Mouse (Mus musculus) hindbrain, embryonic 16.5 days (tissue): Measurements from ENCODE around the gene Ipo11. TPM values are rescaled to one million over a fixed set of nuclear protein-coding genes. Genes with fewer than 3 reads are reported as not detected.
A peak's percentile ranks its signal among the peaks of the same experiment; 100 is the strongest.

Experiments used
- ATAC-seq: fragments of 200-750 bp; cut with Nextera tagmentation; 2 replicates; pipeline ENCODE4 v1.8.0; 2017; ENCODE audit warnings: moderate TSS enrichment, moderate library complexity
- H3K27ac ChIP-seq: fragments of 300-500 bp; sonication (generic); 2 replicates; pipeline ENCODE4 v1.5.1; 2014; ENCODE audit warnings: low read depth, mild to moderate bottlenecking, control low read depth, low read length, moderate library complexity
- H3K27me3 ChIP-seq: fragments of 300-500 bp; sonication (generic); replicated peaks from 2 replicates; pipeline ENCODE4 v1.6.1; 2014; ENCODE audit warnings: low read length; ENCODE audit not compliant: control insufficient read depth, insufficient read depth
- H3K36me3 ChIP-seq: fragments of 300-500 bp; sonication (generic); 2 replicates; pipeline ENCODE4 v1.6.1; 2014; ENCODE audit warnings: mild to moderate bottlenecking, low read length, moderate library complexity, mixed read lengths; ENCODE audit not compliant: control insufficient read depth, insufficient read depth
- H3K4me1 ChIP-seq: fragments of 300-500 bp; sonication (generic); 2 replicates; pipeline ENCODE4 v1.6.1; 2014; ENCODE audit warnings: low read depth, low read length; ENCODE audit not compliant: control insufficient read depth, insufficient read depth
- H3K4me2 ChIP-seq: fragments of 300-500 bp; sonication (generic); 2 replicates; pipeline ENCODE4 v1.6.1; 2014; ENCODE audit warnings: mild to moderate bottlenecking, low read length, control low read depth, moderate library complexity
- H3K4me3 ChIP-seq: fragments of 300-500 bp; sonication (generic); 2 replicates; pipeline ENCODE4 v1.5.1; 2014; ENCODE audit warnings: mild to moderate bottlenecking, low read length, control low read depth, moderate library complexity
- H3K9ac ChIP-seq: fragments of 300-500 bp; sonication (generic); 2 replicates; pipeline ENCODE4 v1.6.1; 2014; ENCODE audit warnings: low read depth, mild to moderate bottlenecking, control low read depth, low read length, moderate library complexity
- H3K9me3 ChIP-seq: fragments of 300-500 bp; sonication (generic); 2 replicates; pipeline ENCODE4 v1.6.1; 2014; ENCODE audit warnings: mild to moderate bottlenecking, low read length, moderate library complexity; ENCODE audit not compliant: control insufficient read depth
- WGBS: fragments of 180-500 bp; shearing (Covaris S2); extraction: QIAGEN DNeasy Blood & Tissue Kit; methylation state at CpG from one replicate; pipeline ENCODE4 v1.1.7; 2014; 5-methylcytosine and 5-hydroxymethylcytosine counted together
- polyA plus RNA-seq: library from polyadenylated mRNA; unstranded; fragments of >200 nt; fragmentation: Nextera tagmentation; extraction: Ambion mirVana; gene quantifications from 2 replicates; pipeline ENCODE4 v1.2.1, GENCODE M21; 2015

Gene Ipo11
- polyA plus RNA-seq, 1 experiment from 2014 or later = 43.5 TPM

- 87% methylated on average over 2 of the region's 2 CpGs for WGBS
- Histone ChIP-seq H3K27me3 (no peaks in the 10 kb centered on the region), H3K27ac (no peak overlapping the region), H3K9me3 (no peaks in the 10 kb centered on the region), H3K4me3 (no peak overlapping the region), H3K4me2 (no peak overlapping the region), H3K36me3 (peaks cover 12% of the 10 kb centered on the region), H3K9ac (no peak overlapping the region), H3K4me1 (no peaks in the 10 kb centered on the region)
- no peak for ATAC-seq
Measured at GRCm38 (mm10) chr13:106865547-106865946, 71.2 kb downstream of the Ipo11 start.

DNA sequence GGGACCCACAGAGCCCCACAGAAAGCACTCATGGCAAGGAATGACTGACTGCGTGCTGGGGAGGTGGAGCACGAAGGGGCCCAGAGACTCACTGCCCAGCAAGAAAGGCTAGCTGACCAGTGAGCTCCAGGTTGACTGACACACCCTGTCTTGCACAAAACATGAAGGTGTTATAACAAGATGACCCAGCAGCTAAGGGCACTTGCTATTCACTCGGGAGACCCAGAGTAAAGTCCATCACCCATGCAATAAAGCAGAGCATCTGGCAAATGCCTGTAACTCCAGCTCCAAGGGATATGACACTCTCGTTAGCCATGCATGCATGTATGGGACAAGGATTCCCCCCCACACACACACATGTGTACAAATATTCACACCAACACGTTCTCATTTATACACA lies 78.0 kb downstream of the Ipo11 start:
- Histone ChIP-seq H3K9ac (no peak overlapping the region), H3K36me3 (0 out of 2 replicates have a peak, but pooled peaks cover 3% of the 10 kb centered on the region), H3K27ac (no peak overlapping the region), H3K27me3 (no peaks in the 10 kb centered on the region), H3K4me2 (no peak overlapping the region), H3K9me3 (no peaks in the 10 kb centered on the region), H3K4me3 (no peak overlapping the region), H3K4me1 (no peaks in the 10 kb centered on the region)
- ATAC-seq = no peak
- 91% methylated on average over 5 of the region's 5 CpGs for WGBS

GRCm38 (mm10) chr13:106856556-106856955 lies 80.2 kb downstream of the Ipo11 start:
- Histone ChIP-seq H3K9me3 (no peaks in the 10 kb centered on the region), H3K9ac (no peak overlapping the region), H3K36me3 (0 out of 2 replicates have a peak, but pooled peaks cover 3% of the 10 kb centered on the region), H3K27ac (no peak overlapping the region), H3K4me1 (no peaks in the 10 kb centered on the region), H3K27me3 (no peaks in the 10 kb centered on the region), H3K4me2 (no peak overlapping the region), H3K4me3 (no peak overlapping the region)
- ATAC-seq = no peak
- 83% methylated on average over 3 of the region's 3 CpGs for WGBS

DNA sequence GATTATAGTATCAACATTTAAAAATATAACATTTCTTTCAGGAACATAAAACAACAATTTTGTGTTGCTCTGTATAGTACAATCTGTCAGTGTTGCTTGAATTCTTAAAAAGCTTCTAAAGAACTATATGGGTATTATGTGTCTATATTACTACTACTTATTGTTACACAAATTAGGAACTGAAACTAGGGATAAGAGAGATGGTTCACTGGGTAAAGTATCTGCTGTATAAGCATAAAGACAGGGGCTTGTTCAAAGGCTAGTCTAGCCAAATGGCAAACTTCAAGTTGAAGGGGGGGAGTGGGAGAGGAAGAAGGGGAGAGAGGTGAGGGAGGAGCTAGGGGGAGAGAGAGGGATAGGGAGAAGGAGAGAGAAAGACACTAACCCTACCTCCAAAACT lies 89.2 kb downstream of the Ipo11 start:
- no peaks in the 10 kb centered on the region for H3K27me3 ChIP-seq
- no peak for ATAC-seq
- no peaks in the 10 kb centered on the region for H3K36me3 ChIP-seq

GRCm38 (mm10) chr13:106844928-106845327 lies 91.8 kb downstream of the Ipo11 start:
- H3K27ac ChIP-seq = no peak overlapping the region
- WGBS = 90% methylated on average over 3 of the region's 3 CpGs
- no peak overlapping the region for H3K9ac ChIP-seq

More for the DNA sequence above, 89.2 kb downstream of the Ipo11 start:
- Histone ChIP-seq H3K4me1 (no peaks in the 10 kb centered on the region), H3K9ac (no peak overlapping the region), H3K27ac (no peak overlapping the region), H3K9me3 (no peaks in the 10 kb centered on the region), H3K4me3 (no peak overlapping the region), H3K4me2 (no peak overlapping the region)

DNA sequence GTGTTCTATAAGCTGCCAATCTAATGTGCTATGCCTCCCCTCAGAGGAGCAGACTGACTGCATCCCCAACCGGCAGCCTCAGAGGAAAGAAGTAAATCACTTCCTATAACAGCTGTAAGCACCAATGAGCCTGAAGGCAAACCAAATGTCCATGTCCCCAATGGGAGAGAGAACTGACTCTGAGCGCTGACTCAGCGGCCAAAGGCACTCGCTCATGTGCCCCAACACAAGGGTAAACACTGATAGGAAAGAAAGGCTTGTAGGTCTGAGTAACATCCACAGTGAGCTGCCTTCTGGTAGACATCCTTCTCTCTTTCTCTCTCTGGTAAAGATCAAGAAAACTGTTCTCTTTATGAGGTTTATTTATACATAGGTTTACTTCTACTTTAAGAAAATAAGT lies 94.2 kb downstream of the Ipo11 start:
- no peak overlapping the region for H3K9ac ChIP-seq
- no peaks in the 10 kb centered on the region for H3K27me3 ChIP-seq
- H3K27ac ChIP-seq = no peak overlapping the region
- H3K4me1 ChIP-seq = no peaks in the 10 kb centered on the region
- no peaks in the 10 kb centered on the region for H3K9me3 ChIP-seq
- no peak overlapping the region for H3K4me2 ChIP-seq
- ATAC-seq = no peak
- no peak overlapping the region for H3K4me3 ChIP-seq
- 86% methylated on average over 4 of the region's 4 CpGs for WGBS
- peaks cover 9% of the 10 kb centered on the region; the same call in 1 of the 2 replicates for H3K36me3 ChIP-seq

More at GRCm38 (mm10) chr13:106844928-106845327, 91.8 kb downstream of the Ipo11 start:
- H3K36me3 ChIP-seq = peaks cover 7% of the 10 kb centered on the region; the same call in 1 of the 2 replicates
- no peak for ATAC-seq
- H3K9me3 ChIP-seq = no peaks in the 10 kb centered on the region
- no peaks in the 10 kb centered on the region for H3K27me3 ChIP-seq
- no peak overlapping the region for H3K4me2 ChIP-seq
- H3K4me1 ChIP-seq = no peaks in the 10 kb centered on the region
- H3K4me3 ChIP-seq = no peak overlapping the region

- Histone ChIP-seq H3K27ac (no peak overlapping the region), H3K27me3 (no peaks in the 10 kb centered on the region), H3K4me1 (no peaks in the 10 kb centered on the region), H3K9ac (no peak overlapping the region), H3K36me3 (peaks cover 9% of the 10 kb centered on the region; the same call in 1 of the 2 replicates), H3K9me3 (no peaks in the 10 kb centered on the region), H3K4me2 (no peak overlapping the region), H3K4me3 (no peak overlapping the region)
- ATAC-seq = no peak
- 92% methylated on average over 3 of the region's 3 CpGs for WGBS
Measured at GRCm38 (mm10) chr13:106838778-106839177, 98.0 kb downstream of the Ipo11 start.

GRCm38 (mm10) chr13:106836527-106836879 lies 100.3 kb downstream of the Ipo11 start:
- 85% methylated on average over 5 of the region's 5 CpGs for WGBS
- H3K4me2 ChIP-seq = no peak overlapping the region
- H3K9me3 ChIP-seq = no peaks in the 10 kb centered on the region
- H3K4me3 ChIP-seq = no peak overlapping the region
- H3K27me3 ChIP-seq = no peaks in the 10 kb centered on the region
- 0 out of 2 replicates have a peak, but pooled peaks cover 3% of the 10 kb centered on the region for H3K36me3 ChIP-seq
- H3K27ac ChIP-seq = no peak overlapping the region
- no peak for ATAC-seq
- H3K9ac ChIP-seq = no peak overlapping the region
- no peaks in the 10 kb centered on the region for H3K4me1 ChIP-seq

DNA sequence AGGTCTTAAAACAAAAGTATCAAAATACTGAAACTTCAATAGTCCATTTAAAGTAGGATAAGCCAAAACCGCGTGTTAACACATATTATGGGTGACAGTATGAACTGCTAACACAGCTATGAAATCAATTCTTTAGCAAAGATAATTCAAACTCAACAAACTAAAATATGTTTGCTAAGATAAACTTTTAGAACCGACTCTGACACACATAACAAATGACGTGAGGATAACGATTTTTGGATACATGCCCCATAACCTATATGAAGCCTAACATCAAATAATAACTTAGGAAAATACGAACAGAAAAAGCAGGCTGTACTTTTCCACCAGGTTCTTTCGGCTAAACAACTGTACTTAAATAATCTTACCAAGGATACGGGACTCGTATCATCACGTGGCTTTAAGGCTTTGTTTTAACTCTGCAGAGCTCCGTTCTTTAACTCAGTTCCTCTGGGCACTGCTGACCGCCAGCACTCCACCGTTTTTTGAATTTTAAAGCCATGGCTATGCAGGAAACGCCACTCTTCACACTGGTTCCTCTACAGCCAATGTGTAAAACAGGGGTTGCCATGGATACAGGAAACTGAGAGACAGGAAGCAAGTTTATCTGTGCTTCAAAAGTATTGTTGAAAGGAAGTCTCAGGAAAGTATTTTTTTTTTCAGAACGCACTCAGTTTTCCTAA lies 100.8 kb downstream of the Ipo11 start:
- H3K9me3 ChIP-seq = no peaks in the 10 kb centered on the region
- no peaks in the 10 kb centered on the region for H3K27me3 ChIP-seq
- no peaks in the 10 kb centered on the region for H3K4me1 ChIP-seq
- H3K36me3 ChIP-seq = 0 out of 2 replicates have a peak, but pooled peaks cover 2% of the 10 kb centered on the region
- peak; percentile 70; the same call in 1 of the 2 replicates for ATAC-seq
- H3K27ac ChIP-seq = no peak overlapping the region
- no peak overlapping the region for H3K9ac ChIP-seq
- 66% methylated on average over 15 of the region's 15 CpGs for WGBS
- H3K4me3 ChIP-seq = no peak overlapping the region
- peak overlapping the region; percentile 25; the same call in 1 of the 2 replicates for H3K4me2 ChIP-seq
